Mouse (Mus musculus): ENCODE results near the gene Chd9. TPM values are rescaled to one million over a fixed set of nuclear protein-coding genes. Genes with fewer than 3 reads are reported as not detected.
"Not testable (repeated sequence)": the region's sequence is repeated elsewhere in the genome, so short reads cannot be mapped to it uniquely, and the experiment has no call there.

Gene Chd9
- total RNA-seq, 2 experiments from 2014 or later = 65.3 to 83.3 TPM

DNA sequence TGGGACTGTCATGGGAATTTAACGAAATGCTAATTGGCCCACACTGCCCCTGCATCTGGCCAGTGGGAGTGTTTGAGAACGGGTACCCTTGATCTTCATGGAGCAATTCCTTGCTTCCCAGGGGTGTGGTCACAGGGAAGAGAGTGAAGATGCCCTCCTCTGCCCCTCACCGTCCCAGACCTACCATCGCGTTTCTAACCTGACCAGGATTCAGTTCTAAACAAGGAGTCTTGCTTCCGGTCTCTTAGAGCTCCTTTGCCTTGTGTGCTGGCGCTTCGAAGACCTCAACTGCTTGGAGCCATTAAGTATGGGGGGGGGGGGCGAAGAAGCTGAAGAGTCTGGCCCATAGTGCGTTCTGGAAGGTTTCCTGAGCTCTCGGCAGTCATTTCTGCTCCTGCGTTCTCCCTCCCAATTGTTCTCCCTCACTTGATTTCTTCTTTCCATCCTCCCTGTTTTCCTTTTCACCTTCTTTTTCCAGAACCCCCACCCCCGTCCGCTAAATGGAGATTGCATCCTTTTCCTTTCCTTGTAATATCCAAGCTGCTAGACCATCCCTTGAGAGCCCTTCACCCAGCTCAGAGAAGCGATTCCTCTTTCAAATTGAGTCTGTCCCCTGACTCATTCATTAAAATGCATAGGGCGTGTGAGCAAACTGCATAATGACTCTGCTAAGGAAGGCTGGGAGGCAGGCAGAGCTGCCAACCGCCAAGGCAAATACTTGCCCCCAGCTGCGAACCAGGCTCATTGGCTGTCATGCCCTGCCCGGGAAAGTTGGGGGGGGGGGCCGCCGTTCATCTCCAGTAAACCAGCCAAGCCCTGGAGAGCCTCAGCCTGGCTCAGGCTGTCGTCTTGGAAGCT lies 42.0 kb downstream of the Chd9 start:
- DNase-seq (ENCODE audit: low spot score in 2 of 2) = no peak

DNA sequence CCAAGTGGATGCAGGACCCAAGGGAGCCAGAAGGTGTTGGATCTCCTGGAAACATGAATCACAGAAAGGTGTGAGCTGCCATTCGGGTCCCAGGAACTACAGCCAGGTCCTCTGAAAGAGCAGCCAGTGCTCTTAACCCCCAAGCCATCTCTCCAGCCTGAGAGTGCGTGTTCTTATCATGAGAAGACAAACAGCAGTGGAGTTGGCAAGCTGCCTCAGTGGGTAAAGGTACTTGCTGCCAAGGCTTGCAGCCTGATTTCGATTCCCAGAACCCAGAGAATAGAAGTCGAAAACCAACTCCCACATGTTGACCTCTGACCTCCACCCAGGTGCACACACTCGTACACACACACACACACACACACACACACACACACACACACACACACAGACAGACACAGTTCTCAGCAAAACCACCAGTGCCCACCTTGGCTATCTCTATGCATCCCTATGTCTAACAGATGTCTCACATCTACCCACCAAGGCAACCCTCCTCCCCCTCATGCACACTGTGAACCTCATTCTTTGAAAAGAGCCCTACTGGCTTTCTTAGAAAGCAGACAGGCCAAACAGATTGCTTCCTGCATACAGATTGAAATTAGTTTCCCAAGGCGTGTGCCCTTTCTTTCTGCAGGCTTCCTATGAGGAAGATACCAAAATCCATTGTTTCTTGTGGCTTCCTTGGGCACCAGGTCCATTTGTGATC lies 43.4 kb downstream of the Chd9 start:
- no peak for DNase-seq (ENCODE audit: low spot score in 2 of 2)

GRCm38 (mm10) chr8:90873051-90873450 lies 44.9 kb downstream of the Chd9 start:
- DNase-seq (ENCODE audit: low spot score in 2 of 2) = no peak

DNA sequence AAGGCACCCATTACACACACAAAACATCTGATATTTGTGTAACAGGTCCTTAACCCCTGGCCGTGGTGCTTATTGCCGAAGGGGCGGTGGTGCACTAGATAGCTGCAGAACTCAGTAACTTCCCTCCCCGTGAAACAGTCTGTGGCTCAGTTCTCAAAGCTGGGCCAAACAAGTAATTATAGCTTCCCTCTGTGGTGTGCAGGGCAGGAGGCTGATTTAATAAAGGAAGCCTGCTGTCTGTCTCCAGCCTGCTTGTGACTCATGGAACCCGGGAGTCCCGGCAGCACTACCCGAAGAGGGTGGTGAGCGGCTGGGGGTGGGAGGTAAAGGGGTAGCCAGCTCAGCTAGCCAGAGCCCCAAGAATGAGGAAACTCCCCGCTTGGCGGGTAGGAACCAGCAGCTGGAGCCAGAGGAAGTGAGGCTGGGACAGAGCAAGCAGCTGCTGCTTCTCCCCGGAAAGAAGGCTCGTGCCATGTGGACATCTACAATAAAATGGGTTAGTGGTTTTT lies 48.1 kb downstream of the Chd9 start:
- DNase-seq (ENCODE audit: low spot score in 2 of 2) = peak in 1 of 2 experiments; percentile 31

DNA sequence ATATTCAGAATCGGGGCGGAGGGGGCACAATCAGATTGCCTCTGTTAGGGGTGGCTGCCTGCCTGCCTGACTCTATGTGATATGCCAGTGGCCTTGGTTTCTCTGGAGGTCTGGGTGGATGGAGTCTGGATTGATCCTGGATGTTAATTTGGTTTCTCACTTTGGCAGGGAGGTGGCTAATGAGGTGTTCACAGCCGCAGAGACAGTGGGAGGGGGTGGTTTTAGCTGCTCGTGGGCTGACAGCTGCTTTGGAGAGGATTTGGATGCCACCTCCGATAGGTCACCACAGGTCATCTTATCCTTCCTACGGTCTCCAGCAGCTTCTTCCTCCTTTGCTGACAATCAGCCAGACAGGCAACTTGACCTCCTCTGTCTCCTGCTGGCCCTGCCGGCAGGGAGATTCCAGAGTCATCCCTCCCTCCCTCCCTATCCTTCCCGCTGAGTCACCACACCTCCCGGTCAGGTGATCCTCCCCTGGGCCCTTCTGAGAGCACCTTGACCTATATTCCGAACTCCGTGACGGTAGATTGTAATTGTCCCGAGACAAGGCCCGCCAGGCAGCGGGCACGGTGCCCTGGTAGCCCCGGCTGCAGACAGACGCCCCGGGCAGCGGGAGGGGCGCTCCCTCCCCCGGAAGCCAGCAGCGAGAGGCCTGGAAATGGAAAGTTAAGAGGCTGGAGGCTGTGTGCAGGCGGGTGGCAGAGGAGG lies 48.7 kb downstream of the Chd9 start:
- DNase-seq (ENCODE audit: low spot score in 2 of 2) = peak; percentile 64 to 67

DNA sequence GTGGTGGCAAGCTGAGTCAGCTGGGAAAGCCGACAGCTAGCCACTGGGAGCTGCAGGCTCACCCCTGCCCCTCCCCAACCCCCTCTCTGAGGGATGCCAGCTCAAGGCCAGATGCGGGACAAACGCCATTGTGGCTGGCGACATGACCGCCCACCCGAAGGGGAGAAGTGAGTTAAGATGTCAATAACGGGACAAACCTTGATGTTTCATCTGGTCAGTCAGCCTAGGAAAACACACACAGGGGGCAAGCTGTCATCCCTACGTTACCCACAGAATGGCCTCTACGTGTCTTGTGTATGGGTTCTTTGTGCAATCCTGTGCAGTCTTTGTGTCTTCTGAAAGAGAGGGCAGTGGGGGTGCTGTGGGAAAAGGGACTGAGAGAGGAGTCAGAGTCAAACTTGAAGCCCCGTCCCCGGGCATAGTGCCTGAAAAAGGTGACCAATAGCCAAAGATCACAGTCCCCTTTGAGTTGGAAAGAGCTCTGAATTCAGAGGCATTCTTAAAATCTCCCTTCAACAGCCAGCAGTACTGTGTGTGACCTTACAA lies 49.4 kb downstream of the Chd9 start:
- no peak for DNase-seq (ENCODE audit: low spot score in 2 of 2)

DNA sequence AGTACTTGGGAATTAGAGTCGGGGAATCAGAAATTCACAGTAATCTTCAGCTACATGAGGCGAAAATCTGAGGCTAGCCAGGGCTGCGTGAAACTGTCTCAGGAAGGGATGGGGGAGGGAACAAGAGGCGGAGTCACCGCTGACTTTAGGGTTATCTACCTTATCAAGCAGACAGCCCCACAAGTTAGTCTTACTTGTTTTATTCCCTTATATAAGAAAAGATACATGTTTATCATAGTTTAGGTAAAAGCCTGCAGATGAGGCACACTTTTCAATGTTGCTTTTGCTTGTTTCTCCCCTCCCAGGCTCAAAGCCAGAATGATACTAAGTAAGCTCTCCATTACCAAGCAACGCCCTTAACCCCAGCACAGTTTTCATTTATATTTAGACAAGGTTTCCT lies 50.4 kb downstream of the Chd9 start:
- no peak for DNase-seq (ENCODE audit: low spot score in 2 of 2)

DNA sequence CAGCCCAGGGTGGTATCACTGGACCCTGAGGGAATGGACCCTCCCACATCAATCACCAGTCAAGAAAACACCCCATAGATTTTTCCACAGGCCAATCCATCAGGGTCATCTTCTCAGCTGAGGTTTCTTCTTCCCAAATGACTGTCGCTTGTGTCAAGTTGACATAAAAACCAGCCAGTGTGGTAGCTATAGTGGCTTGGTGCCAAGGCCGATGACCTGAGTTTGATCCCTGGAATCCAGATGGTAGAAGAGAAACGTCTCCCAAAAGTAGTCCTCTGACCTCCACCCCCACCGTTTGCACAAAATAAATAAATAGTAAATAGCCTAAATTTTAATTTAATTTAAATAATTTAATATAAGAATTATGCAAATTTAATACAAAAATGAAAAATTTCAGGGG lies 51.9 kb downstream of the Chd9 start:
- no peak for DNase-seq (ENCODE audit: low spot score in 2 of 2)

DNA sequence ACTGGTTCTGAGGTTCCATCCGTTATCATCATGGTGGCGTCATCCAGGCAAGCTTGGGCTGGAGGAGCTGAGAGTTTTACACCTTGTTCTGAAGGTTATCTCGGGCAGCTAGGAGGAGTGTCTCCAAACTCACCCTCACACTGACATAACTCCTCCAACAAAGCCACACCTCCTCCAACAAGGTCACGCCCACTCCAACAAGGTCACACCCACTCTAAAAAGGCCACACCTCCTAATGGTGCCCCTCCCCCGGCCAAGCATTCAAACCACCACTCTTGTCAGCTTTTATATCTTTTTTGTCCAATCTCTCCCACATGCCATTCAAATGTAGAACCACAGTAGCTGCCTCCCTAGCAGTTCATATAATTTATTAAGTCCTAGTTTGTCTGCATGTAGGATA lies 53.0 kb downstream of the Chd9 start:
- DNase-seq (ENCODE audit: low spot score in 2 of 2) = no peak

GRCm38 (mm10) chr8:90882088-90882691 lies 54.0 kb downstream of the Chd9 start:
- no peak for DNase-seq (ENCODE audit: low spot score in 2 of 2)

DNA sequence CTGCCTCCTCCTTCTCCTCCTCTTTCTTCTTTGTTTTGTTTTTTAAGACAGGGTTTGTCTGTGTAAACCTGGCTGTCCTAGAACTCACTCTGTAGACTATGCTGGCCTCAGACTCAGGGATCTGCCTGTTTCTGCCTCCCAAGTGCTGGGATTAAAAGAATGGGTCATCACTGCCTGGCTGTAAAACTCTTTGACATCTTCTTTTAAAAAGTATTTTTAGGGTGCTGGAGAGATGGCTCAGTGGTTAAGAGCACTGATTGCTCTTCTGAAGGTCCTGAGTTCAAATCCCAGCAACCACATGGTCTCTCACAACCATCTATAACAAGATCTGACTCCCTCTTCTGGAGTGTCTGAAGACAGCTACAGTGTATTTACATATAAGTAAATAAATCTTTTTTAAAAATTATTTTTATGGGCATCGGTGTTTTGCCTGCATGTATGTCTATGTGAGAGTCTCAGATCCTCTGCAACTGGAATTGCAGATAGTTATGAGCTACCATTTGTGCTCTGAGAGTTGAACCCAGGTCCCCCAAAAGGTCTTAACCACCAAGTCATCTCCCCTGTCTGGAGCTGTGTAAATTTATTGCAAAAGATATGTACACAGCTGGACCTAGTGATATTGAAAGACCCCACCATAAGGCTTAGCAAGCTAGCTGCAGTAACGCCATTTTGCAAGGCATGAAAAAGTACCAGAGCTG lies 57.7 kb downstream of the Chd9 start:
- DNase-seq (ENCODE audit: low spot score in 2 of 2) = no peak

GRCm38 (mm10) chr8:90886369-90886712 lies 58.2 kb downstream of the Chd9 start:
- DNase-seq (ENCODE audit: low spot score in 2 of 2) = not testable (repeated sequence)

GRCm38 (mm10) chr8:90887328-90887727 lies 59.2 kb downstream of the Chd9 start:
- DNase-seq (ENCODE audit: low spot score in 2 of 2) = not testable (repeated sequence)

- DNase-seq (ENCODE audit: low spot score in 2 of 2) = no peak
Observed at GRCm38 (mm10) chr8:90891872-90892578, 63.9 kb downstream of the Chd9 start.

DNA sequence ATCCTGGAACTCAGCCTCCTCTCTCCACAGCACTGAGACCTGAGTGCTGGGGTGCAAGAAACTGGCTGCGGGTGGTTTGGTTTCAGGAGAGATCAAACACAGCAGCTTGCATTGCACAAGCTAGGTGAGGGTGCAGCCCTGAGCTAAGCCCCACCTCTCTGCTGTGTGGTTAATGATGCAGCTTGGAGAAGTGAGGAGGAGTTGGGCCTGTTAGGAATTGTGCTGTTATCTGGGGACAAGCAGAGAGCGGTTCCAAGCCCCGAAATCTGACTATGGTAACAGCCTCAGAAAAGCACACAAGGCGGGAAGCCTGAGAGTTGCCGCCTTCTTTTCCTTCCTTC lies 64.4 kb downstream of the Chd9 start:
- DNase-seq (ENCODE audit: low spot score in 2 of 2) = no peak

DNA sequence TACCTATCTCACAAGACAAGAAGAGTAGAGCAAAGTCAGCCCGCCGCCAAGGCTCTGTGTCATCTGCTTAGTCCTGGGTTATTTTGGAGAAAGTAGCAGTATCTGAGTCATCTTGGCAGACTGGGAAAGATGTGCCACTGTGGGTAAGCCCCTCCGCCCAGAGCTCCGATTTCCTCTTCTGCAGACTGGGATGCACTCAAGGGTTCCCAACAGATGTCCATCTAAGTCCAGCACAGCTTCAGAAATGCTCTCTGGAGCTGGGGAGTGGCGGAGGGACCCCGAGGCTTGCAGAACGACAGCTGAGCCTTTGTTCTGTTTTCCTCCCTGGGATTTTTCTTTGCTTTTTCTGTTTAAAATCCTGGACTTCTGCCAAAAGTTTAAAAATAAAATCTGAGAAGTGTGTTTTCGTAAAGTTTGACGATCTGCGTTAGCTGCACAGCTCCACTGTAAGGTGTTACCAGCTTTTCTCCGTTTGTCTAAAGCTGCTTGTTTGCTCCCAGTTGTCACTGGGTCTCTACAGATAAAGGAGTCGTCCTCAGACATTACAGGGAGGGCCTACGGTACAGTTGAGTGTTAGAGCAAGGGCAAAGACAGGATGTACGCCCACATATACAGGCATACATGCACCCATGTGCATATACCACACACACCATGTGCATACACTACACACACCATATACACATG lies 66.2 kb downstream of the Chd9 start:
- no peak for DNase-seq (ENCODE audit: low spot score in 2 of 2)

- no peak for DNase-seq (ENCODE audit: low spot score in 2 of 2)
Observed at GRCm38 (mm10) chr8:90897343-90897742, 69.2 kb downstream of the Chd9 start.

DNA sequence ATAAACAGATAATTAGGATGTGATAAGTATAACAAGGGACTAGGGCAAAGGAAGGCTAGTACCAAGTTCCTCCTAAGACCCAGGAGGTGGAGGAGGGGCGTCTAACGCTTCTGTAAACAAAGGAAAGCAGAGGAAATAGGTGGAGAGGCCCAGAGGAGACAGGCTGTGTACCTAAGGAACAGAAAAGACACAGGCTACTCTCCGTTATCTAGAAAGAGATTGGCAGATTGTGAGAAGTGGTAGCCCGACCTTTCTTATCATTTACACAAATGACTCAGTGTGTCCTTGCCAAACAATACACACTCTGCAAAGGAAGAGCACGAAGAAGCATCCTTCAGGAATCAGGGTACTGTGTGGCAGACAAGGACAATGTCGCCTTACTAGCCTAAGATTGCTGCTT lies 70.4 kb downstream of the Chd9 start:
- no peak for DNase-seq (ENCODE audit: low spot score in 2 of 2)

DNA sequence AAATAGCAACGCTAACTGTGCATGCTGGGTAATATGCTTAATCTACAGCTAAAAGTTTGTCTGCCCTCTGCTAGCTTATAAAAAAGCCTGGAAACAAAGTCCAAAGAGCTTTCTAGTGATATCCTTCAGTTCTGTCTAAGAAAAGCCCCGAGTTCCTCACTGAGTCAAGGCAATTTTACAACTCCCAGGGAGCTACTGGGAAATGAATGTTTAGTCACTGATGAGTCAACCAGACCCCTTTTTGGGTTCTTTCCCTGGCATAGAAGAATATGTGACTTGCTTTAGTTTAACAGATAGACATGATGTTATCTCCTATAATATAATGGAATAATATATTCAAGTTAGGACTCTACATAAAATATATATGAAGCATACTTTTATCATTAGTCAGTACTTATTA lies 73.8 kb downstream of the Chd9 start:
- no peak for DNase-seq (ENCODE audit: low spot score in 2 of 2)

All from adrenal gland, postnatal 4 days (tissue).